Mouse (Mus musculus) limb, embryonic 14.5 days (tissue): ENCODE data around the gene Stoml3. TPM values are rescaled to one million over a fixed set of nuclear protein-coding genes. Genes with fewer than 3 reads are reported as not detected.
A peak's percentile ranks its signal among the peaks of the same experiment; 100 is the strongest.

Experiments used
- ATAC-seq: fragments of 200-750 bp; cut with Nextera tagmentation; 2 replicates; pipeline ENCODE4 v1.8.0; 2017; ENCODE audit warnings: low read depth, moderate number of reproducible peaks, moderate TSS enrichment; ENCODE audit not compliant: low FRiP score
- DNase-seq: peaks from one replicate; pipeline ENCODE4 v3.0.0-alpha.2; 2015; ENCODE audit warnings: low spot score
- H3K27ac ChIP-seq: fragments of 300-500 bp; sonication (generic); replicated peaks from 2 replicates; pipeline ENCODE4 v1.5.1; 2014; ENCODE audit warnings: low read depth, mild to moderate bottlenecking, low read length, moderate library complexity, mixed read lengths
- H3K27me3 ChIP-seq: fragments of 300-500 bp; sonication (generic); 2 replicates; pipeline ENCODE4 v1.6.1; 2014; ENCODE audit warnings: low read length, mixed read lengths; ENCODE audit not compliant: control insufficient read depth, insufficient read depth
- H3K36me3 ChIP-seq: fragments of 300-500 bp; sonication (generic); 2 replicates; pipeline ENCODE4 v1.6.1; 2014; ENCODE audit warnings: mild to moderate bottlenecking, low read length, moderate library complexity, mixed read lengths; ENCODE audit not compliant: control insufficient read depth, insufficient read depth
- H3K4me1 ChIP-seq: fragments of 300-500 bp; sonication (generic); 2 replicates; pipeline ENCODE4 v1.6.1; 2014; ENCODE audit warnings: antibody characterized with exemption, low read length, mixed read lengths; ENCODE audit not compliant: control insufficient read depth, insufficient read depth
- H3K4me2 ChIP-seq: fragments of 300-500 bp; sonication (generic); replicated peaks from 2 replicates; pipeline ENCODE4 v1.6.1; 2014; ENCODE audit warnings: low read depth, mild to moderate bottlenecking, low read length, moderate library complexity; ENCODE audit not compliant: severe bottlenecking
- H3K4me3 ChIP-seq: fragments of 300-500 bp; sonication (generic); replicated peaks from 2 replicates; pipeline ENCODE4 v1.5.1; 2014; ENCODE audit warnings: low read length
- H3K9ac ChIP-seq: fragments of 300-500 bp; sonication (generic); 2 replicates; pipeline ENCODE4 v1.6.1; 2014; ENCODE audit warnings: mild to moderate bottlenecking, low read depth, low read length, moderate library complexity; ENCODE audit not compliant: severe bottlenecking
- H3K9me3 ChIP-seq: fragments of 300-500 bp; sonication (generic); 2 replicates; pipeline ENCODE4 v1.6.1; 2016; ENCODE audit warnings: low read length; ENCODE audit not compliant: control insufficient read depth
- POLR2A ChIP-seq: fragments of 200-500 bp; IDR thresholded peaks from 2 replicates; pipeline ENCODE4 v1.8.0; 2012; ENCODE audit warnings: inconsistent platforms, mild to moderate bottlenecking, moderate library complexity, borderline replicate concordance; ENCODE audit not compliant: insufficient read depth, insufficient read length; ENCODE audit errors: extremely low read depth
- WGBS: fragments of 180-500 bp; shearing (Covaris S2); extraction: QIAGEN DNeasy Blood & Tissue Kit; methylation state at CpG from one replicate; pipeline ENCODE4 v1.1.7; 2014; 5-methylcytosine and 5-hydroxymethylcytosine counted together
- polyA plus RNA-seq, 2 experiments: library from polyadenylated mRNA; depleted of rRNA in 1 of 2; stranded (reverse) in 1 of 2; unstranded in 1 of 2; fragments of >200 nt; fragmentation: Nextera tagmentation in 1 of 2; extraction: Ambion mirVana in 1 of 2; gene quantifications; 2 replicates each; pipeline versions ENCODE4 v1.2.1 to v1.2.3; 2012 to 2014

The Stoml3 gene
- polyA plus RNA-seq, 2 experiments = 0.03 to 0.14 TPM

DNA sequence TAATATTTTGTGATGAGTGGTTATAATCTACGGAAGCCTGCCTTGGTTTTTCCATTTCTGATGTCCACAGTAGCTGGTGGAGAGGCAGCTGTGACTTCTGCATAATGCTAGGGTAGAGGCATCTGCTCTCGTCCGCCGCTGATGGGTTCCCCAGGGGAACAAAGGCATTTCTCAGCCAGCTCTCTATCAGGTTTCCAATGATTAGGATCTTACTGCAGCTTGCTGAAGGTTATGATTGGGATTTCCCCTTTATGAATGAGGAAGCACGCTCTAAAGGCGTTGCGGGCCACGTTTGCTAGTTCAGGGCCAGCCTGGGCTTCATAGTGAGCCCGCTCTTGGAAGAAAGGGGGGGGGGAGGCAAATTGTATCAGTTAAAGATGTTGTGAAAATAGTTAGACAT is 22.0 kb upstream of the Stoml3 start:
- TF ChIP-seq POLR2A = no peak
- 83% methylated on average over 9 of the region's 9 CpGs for WGBS
- Histone ChIP-seq H3K27ac (no peak overlapping the region), H3K9me3 (no peaks in the 10 kb centered on the region), H3K9ac (no peak overlapping the region), H3K4me2 (no peak overlapping the region), H3K4me3 (no peak overlapping the region), H3K36me3 (peaks cover 28% of the 10 kb centered on the region), H3K27me3 (no peaks in the 10 kb centered on the region), H3K4me1 (peaks cover 17% of the 10 kb centered on the region)
- ATAC-seq = no peak
- no peak for DNase-seq

DNA sequence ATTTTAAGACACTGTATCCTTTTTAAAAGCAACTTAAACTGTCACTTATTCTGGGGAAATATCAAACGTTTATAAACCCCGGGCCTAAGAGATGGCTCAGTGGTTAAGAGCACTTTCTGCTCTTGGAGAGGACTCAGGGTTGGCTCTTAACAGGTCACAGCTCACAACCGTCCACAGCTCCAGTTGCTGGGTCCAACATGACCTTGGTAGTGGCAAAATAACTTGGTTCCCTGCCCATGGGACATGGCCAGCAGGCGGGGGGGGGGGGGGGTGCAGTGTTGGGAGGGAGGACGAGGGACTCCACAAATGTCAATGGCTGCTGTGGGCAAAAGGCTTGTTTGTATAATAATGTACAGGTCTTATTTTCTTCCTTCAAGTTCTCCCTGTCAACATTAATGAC is 21.1 kb upstream of the Stoml3 start:
- Histone ChIP-seq H3K9me3 (no peaks in the 10 kb centered on the region), H3K9ac (no peak overlapping the region), H3K4me2 (no peak overlapping the region), H3K4me3 (no peak overlapping the region), H3K27me3 (no peaks in the 10 kb centered on the region), H3K36me3 (peaks cover 37% of the 10 kb centered on the region), H3K27ac (no peak overlapping the region), H3K4me1 (peaks cover 14% of the 10 kb centered on the region)
- DNase-seq (no peak), ATAC-seq (no peak)
- TF ChIP-seq POLR2A = no peak
- WGBS = 82% methylated on average over 4 of the region's 5 CpGs

DNA sequence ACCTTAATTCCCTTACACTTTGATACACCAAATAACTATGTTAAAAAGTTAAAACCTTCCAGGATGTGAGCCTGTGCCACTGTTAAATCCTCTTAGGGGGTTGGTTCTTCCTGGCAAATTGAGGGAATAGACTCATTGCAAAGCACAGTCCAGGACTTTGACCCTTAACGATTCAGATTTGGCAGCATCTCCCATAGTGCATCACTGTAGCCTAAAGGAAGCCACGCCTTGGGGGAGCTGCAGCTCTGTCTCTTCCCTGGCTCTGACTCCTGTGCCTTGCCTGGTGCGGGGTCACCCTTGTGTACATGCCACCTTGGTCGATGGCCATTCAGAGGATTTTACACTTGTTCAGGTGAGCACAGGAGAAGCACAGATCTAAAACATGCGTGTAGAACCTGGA is 18.8 kb upstream of the Stoml3 start:
- no peak overlapping the region for H3K27ac ChIP-seq
- no peaks in the 10 kb centered on the region for H3K9me3 ChIP-seq
- no peak overlapping the region for H3K4me3 ChIP-seq
- 95% methylated on average over 5 of the region's 5 CpGs for WGBS
- no peak for ATAC-seq
- H3K36me3 ChIP-seq = peaks cover 60% of the 10 kb centered on the region
- no peak overlapping the region for H3K4me2 ChIP-seq
- no peak overlapping the region for H3K9ac ChIP-seq
- DNase-seq = no peak
- no peak for TF ChIP-seq POLR2A
- peaks cover 12% of the 10 kb centered on the region for H3K4me1 ChIP-seq
- no peaks in the 10 kb centered on the region for H3K27me3 ChIP-seq

DNA sequence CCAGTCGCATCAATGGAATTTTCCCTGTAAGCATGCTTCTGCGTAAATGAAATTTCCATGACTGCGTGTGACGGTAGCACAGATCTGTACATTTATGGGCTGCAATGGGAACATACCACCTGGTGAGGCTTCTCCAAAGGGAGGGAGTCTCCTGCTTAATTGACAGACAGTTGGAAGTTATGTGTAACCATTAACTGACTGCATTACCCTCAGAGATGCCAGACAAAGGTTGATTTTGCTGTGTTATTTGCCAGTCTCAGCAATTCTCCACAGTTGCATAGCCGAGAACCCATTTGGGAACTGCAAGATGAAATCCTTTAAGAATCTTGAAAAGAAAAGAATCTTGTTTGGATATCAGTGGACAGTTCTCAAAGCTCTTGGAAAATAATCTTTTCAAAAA is 16.4 kb upstream of the Stoml3 start:
- no peak for DNase-seq
- no peak overlapping the region for H3K4me2 ChIP-seq
- H3K9ac ChIP-seq = no peak overlapping the region
- H3K27ac ChIP-seq = no peak overlapping the region
- no peak for ATAC-seq
- no peaks in the 10 kb centered on the region for H3K9me3 ChIP-seq
- TF ChIP-seq POLR2A = no peak
- WGBS = 95% methylated on average over 5 of the region's 5 CpGs
- H3K36me3 ChIP-seq = peaks cover 78% of the 10 kb centered on the region
- H3K4me1 ChIP-seq = no peaks in the 10 kb centered on the region
- no peaks in the 10 kb centered on the region for H3K27me3 ChIP-seq
- no peak overlapping the region for H3K4me3 ChIP-seq

DNA sequence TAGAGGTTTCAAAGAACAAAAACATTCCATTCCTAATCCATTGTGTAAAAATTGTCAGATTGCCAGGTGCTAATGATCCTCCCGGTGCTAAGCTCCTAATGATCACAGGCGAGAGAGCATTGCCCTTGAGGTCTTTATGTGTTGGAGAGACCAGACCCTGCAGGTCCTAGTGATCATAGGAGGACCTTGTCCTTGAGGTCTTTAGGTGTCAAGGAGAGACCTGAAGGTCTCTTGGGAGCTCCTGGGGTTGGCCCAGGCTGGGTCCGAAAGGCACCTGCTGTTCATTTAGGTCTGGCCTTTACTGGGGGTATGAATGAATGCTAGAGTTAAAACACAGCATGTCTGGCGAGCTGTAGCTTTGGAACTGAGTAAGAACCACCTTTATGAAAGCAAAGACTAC is 14.3 kb upstream of the Stoml3 start:
- peaks cover 94% of the 10 kb centered on the region for H3K36me3 ChIP-seq
- H3K27ac ChIP-seq = no peak overlapping the region
- ATAC-seq (no peak), DNase-seq (no peak)
- H3K27me3 ChIP-seq = no peaks in the 10 kb centered on the region
- H3K9ac ChIP-seq = no peak overlapping the region
- H3K4me1 ChIP-seq = no peaks in the 10 kb centered on the region
- H3K9me3 ChIP-seq = no peaks in the 10 kb centered on the region
- TF ChIP-seq POLR2A = no peak
- no peak overlapping the region for H3K4me3 ChIP-seq
- WGBS = 75% methylated on average over 4 of the region's 4 CpGs
- no peak overlapping the region for H3K4me2 ChIP-seq

DNA sequence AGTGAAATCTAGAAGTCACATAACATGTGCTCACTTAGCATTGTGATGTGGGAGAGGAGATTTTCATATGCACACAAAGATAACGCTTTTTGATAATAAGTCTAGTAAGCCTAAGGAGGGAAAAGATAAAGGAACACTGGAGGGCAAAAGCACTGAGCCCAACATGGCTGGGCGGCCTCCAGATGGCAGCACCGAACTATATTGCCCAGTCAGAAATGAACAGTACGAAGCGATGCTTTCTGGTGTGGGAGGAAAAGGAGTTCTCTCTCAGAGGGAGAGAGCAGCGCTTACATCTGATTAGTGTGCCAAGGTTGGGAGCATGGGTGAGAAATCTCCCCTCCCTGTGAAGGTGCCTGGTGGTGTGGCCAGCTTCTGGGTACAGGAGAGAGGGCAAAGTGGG is 12.6 kb upstream of the Stoml3 start:
- ATAC-seq = no peak
- no peak overlapping the region for H3K27ac ChIP-seq
- DNase-seq = peak; percentile 56
- WGBS = 64% methylated on average over 6 of the region's 6 CpGs
- H3K36me3 ChIP-seq = peaks cover 93% of the 10 kb centered on the region
- no peaks in the 10 kb centered on the region for H3K27me3 ChIP-seq
- no peaks in the 10 kb centered on the region for H3K9me3 ChIP-seq
- no peak overlapping the region for H3K4me2 ChIP-seq
- H3K4me3 ChIP-seq = no peak overlapping the region
- no peak for TF ChIP-seq POLR2A
- no peak overlapping the region for H3K9ac ChIP-seq
- H3K4me1 ChIP-seq = no peaks in the 10 kb centered on the region
